Mouse (Mus musculus) CH12.LX (cell line): ENCODE results near the gene Zdhhc18. TPM values are rescaled to one million over a fixed set of nuclear protein-coding genes. Genes with fewer than 3 reads are reported as not detected.

ENCODE experiments used
- DNase-seq: peaks from one replicate; pipeline ENCODE4 v3.0.0-alpha.2; 2013; ENCODE audit errors: extremely low read depth
- H3K27ac ChIP-seq: 2 replicates; pipeline ENCODE4 v1.5.1; 2012; ENCODE audit warnings: low read depth, mild to moderate bottlenecking, control low read depth, moderate library complexity; ENCODE audit not compliant: insufficient read depth
- H3K27me3 ChIP-seq: replicated peaks from 2 replicates; pipeline ENCODE3; 2012; ENCODE audit warnings: inconsistent platforms
- H3K36me3 ChIP-seq, 2 experiments: replicated peaks in 1 of 2; 2 replicates each; pipeline versions ENCODE3 to v1.6.1; 2012; ENCODE audit warnings: inconsistent platforms in 1 of 2, low read length in 1 of 2, mild to moderate bottlenecking in 1 of 2, mixed read lengths in 1 of 2, moderate library complexity in 1 of 2; ENCODE audit not compliant: control insufficient read depth in 1 of 2, insufficient read depth in 1 of 2
- H3K4me1 ChIP-seq, 2 experiments: 2 replicates each; pipeline ENCODE4 v1.6.1; 2012; ENCODE audit warnings: inconsistent platforms in 1 of 2, moderate library complexity in 1 of 2; ENCODE audit not compliant: insufficient read depth in 2 of 2, control insufficient read depth in 1 of 2
- H3K4me2 ChIP-seq: 2 replicates; pipeline ENCODE4 v1.6.1; 2012; ENCODE audit warnings: low read depth, mild to moderate bottlenecking, control low read depth; ENCODE audit not compliant: poor library complexity, insufficient read depth, severe bottlenecking
- H3K4me3 ChIP-seq, 3 experiments: fragments of 150-350 bp in 1 of 3; sonication (generic) in 1 of 3; replicated peaks in 1 of 3; 2 replicates each; pipeline versions ENCODE3 to v1.5.1; 2011 to 2012; ENCODE audit warnings: low read depth in 2 of 3, low read length in 2 of 3, mild to moderate bottlenecking in 2 of 3, moderate library complexity in 2 of 3, control low read depth in 1 of 3, improper control_type of control experiment in 1 of 3, inconsistent platforms in 1 of 3, mixed read lengths in 1 of 3; ENCODE audit not compliant: poor library complexity in 1 of 3
- H3K79me2 ChIP-seq: replicated peaks from 2 replicates; pipeline ENCODE4 v1.6.1; 2012; ENCODE audit warnings: mild to moderate bottlenecking, moderate library complexity; ENCODE audit not compliant: control insufficient read depth, poor library complexity, insufficient read depth, severe bottlenecking; ENCODE audit errors: extremely low read depth
- H3K9ac ChIP-seq: 2 replicates; pipeline ENCODE4 v1.6.1; 2012; ENCODE audit warnings: low read depth, mild to moderate bottlenecking, control low read depth, moderate library complexity; ENCODE audit not compliant: insufficient read depth
- H3K9me3 ChIP-seq: replicated peaks from 2 replicates; pipeline ENCODE3; 2012; ENCODE audit warnings: low read length, inconsistent platforms, mixed read lengths
- BHLHE40 ChIP-seq: IDR thresholded peaks from 2 replicates; pipeline ENCODE4 v1.6.1; 2011; ENCODE audit warnings: mild to moderate bottlenecking, low read depth, low read length, improper control_type of control experiment
- CHD1 ChIP-seq: IDR thresholded peaks from 2 replicates; pipeline ENCODE4 v1.6.1; 2012; ENCODE audit warnings: low read depth, low read length, improper control_type of control experiment, inconsistent platforms
- CHD2 ChIP-seq: IDR thresholded peaks from 2 replicates; pipeline ENCODE4 v1.6.1; 2011; ENCODE audit warnings: low read length, improper control_type of control experiment
- E2F4 ChIP-seq: IDR thresholded peaks from 2 replicates; pipeline ENCODE4 v1.6.1; 2011; ENCODE audit warnings: low read depth, low read length, improper control_type of control experiment; ENCODE audit not compliant: insufficient replicate concordance
- ELF1 ChIP-seq: IDR thresholded peaks from 2 replicates; pipeline ENCODE4 v1.6.1; 2014; ENCODE audit warnings: low read depth, mild to moderate bottlenecking, inconsistent platforms, low read length, improper control_type of control experiment
- EP300 ChIP-seq: IDR thresholded peaks from 2 replicates; pipeline ENCODE4 v1.6.1; 2011; ENCODE audit warnings: low read length, improper control_type of control experiment
- ETS1 ChIP-seq: conservative IDR thresholded peaks from 2 replicates; pipeline ENCODE4 v1.6.1; 2012; ENCODE audit warnings: low read depth, mild to moderate bottlenecking, inconsistent platforms, low read length, improper control_type of control experiment, moderate library complexity
- GABPA ChIP-seq: IDR thresholded peaks from 2 replicates; pipeline ENCODE4 v1.6.1; 2012; ENCODE audit warnings: low read depth, low read length, improper control_type of control experiment, inconsistent platforms; ENCODE audit not compliant: insufficient replicate concordance
- IRF4 ChIP-seq: IDR thresholded peaks from 2 replicates; pipeline ENCODE4 v1.6.1; 2014; ENCODE audit warnings: low read depth, mild to moderate bottlenecking, inconsistent platforms, low read length, improper control_type of control experiment
- JUN ChIP-seq: IDR thresholded peaks from 2 replicates; pipeline ENCODE4 v1.6.1; 2011; ENCODE audit warnings: low read depth, mild to moderate bottlenecking, low read length, improper control_type of control experiment, moderate library complexity; ENCODE audit not compliant: insufficient read depth
- JUND ChIP-seq: conservative IDR thresholded peaks from 2 replicates; pipeline ENCODE4 v1.6.1; 2011; ENCODE audit warnings: low read depth, low read length, improper control_type of control experiment
- NRF1 ChIP-seq: IDR thresholded peaks from 2 replicates; pipeline ENCODE4 v1.6.1; 2014; ENCODE audit warnings: low read depth, mild to moderate bottlenecking, inconsistent platforms, low read length, improper control_type of control experiment, moderate library complexity
- PAX5 ChIP-seq: IDR thresholded peaks from 2 replicates; pipeline ENCODE4 v1.6.1; 2012; ENCODE audit warnings: low read length, inconsistent platforms, mixed read lengths
- POLR2A ChIP-seq: IDR thresholded peaks from 2 replicates; pipeline ENCODE4 v1.6.1; 2011; ENCODE audit warnings: low read depth, mild to moderate bottlenecking, improper control_type of control experiment, low read length
- POLR2AphosphoS2 ChIP-seq: IDR thresholded peaks from 2 replicates; pipeline ENCODE4 v1.6.1; 2011; ENCODE audit warnings: low read depth, low read length, improper control_type of control experiment
- RCOR1 ChIP-seq: conservative IDR thresholded peaks from 2 replicates; pipeline ENCODE4 v1.6.1; 2012; ENCODE audit warnings: low read depth, mild to moderate bottlenecking, inconsistent platforms, low read length, improper control_type of control experiment
- SIN3A ChIP-seq: IDR thresholded peaks from 2 replicates; pipeline ENCODE4 v1.6.1; 2012; ENCODE audit warnings: low read length, improper control_type of control experiment, inconsistent platforms
- USF1 ChIP-seq: IDR thresholded peaks from 2 replicates; pipeline ENCODE4 v1.6.1; 2014; ENCODE audit warnings: low read depth, mild to moderate bottlenecking, inconsistent platforms, low read length, improper control_type of control experiment
- ZC3H11A ChIP-seq: IDR thresholded peaks from 2 replicates; pipeline ENCODE4 v1.6.1; 2012; ENCODE audit warnings: low read depth, mild to moderate bottlenecking, inconsistent platforms, low read length, improper control_type of control experiment
- ZKSCAN1 ChIP-seq: IDR thresholded peaks from 2 replicates; pipeline ENCODE4 v1.6.1; 2012; ENCODE audit warnings: low read depth, inconsistent platforms, low read length, improper control_type of control experiment, borderline replicate concordance
- ZMIZ1 ChIP-seq: IDR thresholded peaks from 2 replicates; pipeline ENCODE4 v1.6.1; 2012; ENCODE audit warnings: low read depth, mild to moderate bottlenecking, inconsistent platforms, low read length, improper control_type of control experiment
- ZNF384 ChIP-seq: IDR thresholded peaks from 2 replicates; pipeline ENCODE4 v1.6.1; 2012; ENCODE audit warnings: low read depth, low read length, improper control_type of control experiment, inconsistent platforms
- dilution Hi-C: fragments of 300-500 bp; cut with MboI; formaldehyde crosslinking; loops from 2 replicates; pipeline ENCODE4 v1.14.3; 2020; ENCODE audit warnings: low sequenced_read_pairs; ENCODE audit not compliant: extremely low pct_unique_long_range_greater_than_20kb, extremely low pct_ligation_motif_present
- in situ Hi-C: fragments of 300-500 bp; cut with MboI; formaldehyde crosslinking; loops from 3 replicates; pipeline ENCODE4 v1.14.3; 2019; ENCODE audit warnings: low sequenced_read_pairs, low pct_ligation_motif_present, low pct_unique_long_range_greater_than_20kb, mixed read lengths
- polyA plus RNA-seq: library from polyadenylated mRNA; unstranded; fragments of >175 nt; gene quantifications from 2 replicates; pipeline ENCODE4 v1.2.1, GENCODE M21; 2012; ENCODE audit warnings: low read depth; ENCODE audit not compliant: insufficient read length
- total RNA-seq, 2 experiments: library from RNA; depleted of rRNA; stranded (reverse); fragments of 300-350 nt in 1 of 2; fragments of >200 nt in 1 of 2; gene quantifications; 2 replicates each; pipeline ENCODE4 v1.2.3; 2012 to 2014

Zdhhc18 gene
- total and polyA plus RNA-seq, 3 experiments: 15.9 to 31.0 (median 24.3) TPM

- H3K9me3 ChIP-seq: no peaks in the 10 kb centered on the region
- H3K9ac ChIP-seq: no peak overlapping the region
- no peak for DNase-seq
- no peak overlapping the region for H3K27ac ChIP-seq
- peaks cover 5 to 23% of the 10 kb centered on the region in 2 experiments; a peak in 3 of 4 replicates for H3K4me1 ChIP-seq
- dilution Hi-C loops: no loop called here
- no peaks in the 10 kb centered on the region for H3K79me2 ChIP-seq
- TF ChIP-seq EP300 (no peak), BHLHE40 (no peak), ZMIZ1 (no peak), ZC3H11A (no peak), CHD1 (no peak), POLR2A (no peak), RCOR1 (no peak)
- in situ Hi-C loops: no loop called here
- H3K4me3 ChIP-seq: no peak overlapping the region
- H3K36me3 ChIP-seq: peaks cover 29 to 84% of the 10 kb centered on the region in 2 experiments
- H3K4me2 ChIP-seq: no peak overlapping the region
- H3K27me3 ChIP-seq: no peaks in the 10 kb centered on the region
These were observed 44.6 kb downstream of the Zdhhc18 start for GRCm38 (mm10) chr4:133605330-133605729.

DNA sequence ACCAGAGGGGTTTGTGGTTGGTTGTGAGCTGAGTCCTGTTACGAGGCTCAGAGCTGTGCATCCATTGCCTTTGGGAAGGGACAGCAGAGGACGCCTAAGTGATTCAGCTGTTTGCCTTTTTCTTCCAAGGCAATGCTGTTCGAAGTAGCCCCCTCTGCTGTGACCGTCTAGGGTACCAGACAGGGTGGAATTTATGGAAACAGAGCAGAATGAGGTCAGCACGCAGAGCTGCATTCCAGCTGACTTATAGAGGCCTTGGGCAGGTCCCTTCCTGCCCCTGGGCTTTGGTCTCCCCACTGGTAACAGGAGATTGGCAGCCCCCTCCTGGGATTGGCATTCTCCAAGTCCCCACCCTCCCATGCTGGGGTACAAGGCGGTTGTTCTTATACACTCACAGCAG, 45.1 kb downstream of the Zdhhc18 start:
- Histone ChIP-seq H3K9ac (no peak overlapping the region), H3K27me3 (no peaks in the 10 kb centered on the region), H3K79me2 (no peaks in the 10 kb centered on the region), H3K27ac (no peak overlapping the region), H3K4me3 (no peak overlapping the region), H3K4me2 (no peak overlapping the region), H3K4me1 (peaks cover 3 to 23% of the 10 kb centered on the region in 2 experiments), H3K9me3 (no peaks in the 10 kb centered on the region), H3K36me3 (peaks cover 29 to 79% of the 10 kb centered on the region in 2 experiments)
- in situ Hi-C loops: no loop called here
- TF ChIP-seq ZNF384 (no peak), ETS1 (no peak), USF1 (no peak), CHD2 (no peak), ZKSCAN1 (no peak), RCOR1 (no peak), ZMIZ1 (no peak), E2F4 (no peak), PAX5 (no peak), POLR2A (no peak), ELF1 (no peak), NRF1 (no peak), POLR2AphosphoS2 (no peak), SIN3A (no peak), JUN (no peak), IRF4 (no peak), JUND (no peak), GABPA (no peak)
- dilution Hi-C loops: no loop called here
- DNase-seq: no peak
